Mouse (Mus musculus) T-helper 17 cell (primary cell): Measurements from ENCODE around the gene Acbd3.

Experiments used
- in situ Hi-C, 2 experiments: fragments of 300-600 bp; cut with MboI, MseI; formaldehyde crosslinking; loops; 1 replicate in 1 of 2; 2 replicates in 1 of 2; pipeline ENCODE4 v1.15.1; 2025; ENCODE audit warnings: high pct_unique_total_duplicates in 2 of 2

The Acbd3 gene

DNA sequence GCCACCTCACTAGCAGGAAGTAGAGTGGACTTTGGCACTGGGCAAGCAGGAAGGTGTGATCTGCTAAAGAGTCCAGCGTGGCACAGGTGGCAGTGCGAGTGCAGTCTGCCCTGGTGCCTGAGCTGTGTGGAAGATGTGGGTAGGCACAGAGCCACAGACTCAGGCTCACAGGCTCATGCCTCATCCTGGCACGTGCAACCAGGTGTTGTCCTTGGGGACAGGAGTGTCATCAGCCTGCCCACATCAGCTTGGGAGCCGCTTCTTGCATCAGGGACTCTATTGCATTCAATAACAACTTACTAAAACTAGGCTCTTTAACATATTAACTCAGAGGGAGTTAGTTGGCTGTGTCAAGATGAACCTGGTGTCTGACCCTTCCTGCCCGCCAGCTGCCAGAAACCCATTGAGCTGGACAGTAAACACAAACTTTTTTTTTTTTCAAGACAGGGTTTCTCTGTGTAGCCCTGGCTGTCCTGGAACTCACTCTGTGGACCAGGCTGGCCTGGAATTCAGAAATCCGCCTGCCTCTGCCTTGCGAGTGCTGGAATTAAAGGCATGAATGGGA, 32.2 kb downstream of the Acbd3 start:
- in situ Hi-C loops = no loop called here

DNA sequence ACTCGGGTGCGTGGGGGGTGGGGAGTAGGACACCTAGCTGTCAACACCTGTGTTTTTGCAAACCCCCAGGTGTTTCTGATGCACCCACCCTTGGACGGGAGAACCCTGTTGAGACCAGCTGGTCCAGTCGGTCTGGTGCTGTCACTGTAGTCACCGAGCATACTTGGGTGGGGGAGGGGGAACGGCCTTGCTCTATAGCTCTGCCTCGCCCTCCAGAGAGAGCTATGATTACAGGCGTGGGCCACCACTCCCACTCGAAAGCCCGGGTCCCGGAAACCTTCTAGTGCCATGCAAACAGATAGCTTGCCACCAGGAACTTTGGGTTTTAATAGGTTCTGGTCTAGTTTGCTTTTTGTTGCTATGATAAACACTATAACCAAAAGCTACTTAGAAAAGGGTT, 36.3 kb downstream of the Acbd3 start:
- in situ Hi-C loops = no loop called here

DNA sequence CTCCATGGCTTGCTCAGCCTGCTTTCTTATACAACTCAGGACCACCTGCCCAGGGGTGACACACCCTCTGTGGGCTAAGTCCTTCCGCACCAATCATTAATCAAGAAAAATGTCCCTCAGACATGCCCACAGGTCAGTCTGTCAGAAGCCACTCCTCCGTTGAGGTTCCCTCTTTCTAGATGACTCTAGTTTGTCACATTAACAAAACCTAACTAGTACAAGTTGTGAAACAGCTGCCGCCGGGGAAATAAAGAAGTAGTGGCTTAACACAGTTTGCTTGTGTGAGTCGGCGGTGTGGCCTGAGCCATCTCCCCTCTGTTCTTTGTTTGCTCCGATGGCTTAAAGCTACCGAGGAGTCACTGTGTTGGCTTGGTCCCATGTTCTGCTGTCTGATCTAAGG, 36.8 kb downstream of the Acbd3 start:
- in situ Hi-C loops = no loop called here

DNA sequence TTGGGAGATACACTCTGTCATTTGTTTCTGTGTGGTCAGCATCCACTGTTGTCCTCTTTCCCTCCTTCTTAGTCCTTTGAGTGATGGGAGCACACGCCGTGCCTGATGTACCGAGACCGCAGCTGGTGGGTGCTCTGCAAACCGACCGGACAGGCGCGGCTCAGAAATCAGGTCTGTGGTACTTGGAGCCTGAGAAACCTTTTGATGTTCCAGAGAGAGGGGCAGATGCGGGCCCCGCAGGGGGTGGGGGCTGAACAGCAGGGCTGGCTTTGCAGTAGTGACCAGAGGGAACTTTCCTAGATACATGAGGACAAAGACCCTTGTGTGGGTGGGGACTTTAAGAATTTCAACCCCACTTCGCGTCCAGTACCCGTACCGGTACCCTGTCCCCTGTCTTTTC, 37.5 kb downstream of the Acbd3 start:
- in situ Hi-C loops = no loop called here

DNA sequence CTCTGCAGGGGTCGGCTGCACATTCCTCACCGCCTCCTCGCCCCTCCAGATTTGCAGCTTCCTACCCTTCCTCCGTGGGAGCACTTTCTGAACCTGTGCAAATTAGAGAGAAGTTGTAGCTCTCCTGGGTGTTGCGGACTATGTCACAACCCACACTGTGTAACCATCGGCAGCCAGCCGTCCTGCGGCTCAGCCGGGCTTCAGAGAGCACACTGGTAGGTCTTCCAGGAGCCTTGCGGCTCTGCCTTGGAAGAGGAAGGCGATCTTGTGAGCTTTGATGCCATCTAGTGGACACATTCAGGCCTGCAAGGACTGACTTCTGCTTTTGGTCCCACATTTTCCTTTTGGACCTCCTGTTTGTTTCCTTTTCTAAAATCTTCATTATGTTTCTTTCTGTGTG, 38.0 kb downstream of the Acbd3 start:
- in situ Hi-C loops = no loop called here

DNA sequence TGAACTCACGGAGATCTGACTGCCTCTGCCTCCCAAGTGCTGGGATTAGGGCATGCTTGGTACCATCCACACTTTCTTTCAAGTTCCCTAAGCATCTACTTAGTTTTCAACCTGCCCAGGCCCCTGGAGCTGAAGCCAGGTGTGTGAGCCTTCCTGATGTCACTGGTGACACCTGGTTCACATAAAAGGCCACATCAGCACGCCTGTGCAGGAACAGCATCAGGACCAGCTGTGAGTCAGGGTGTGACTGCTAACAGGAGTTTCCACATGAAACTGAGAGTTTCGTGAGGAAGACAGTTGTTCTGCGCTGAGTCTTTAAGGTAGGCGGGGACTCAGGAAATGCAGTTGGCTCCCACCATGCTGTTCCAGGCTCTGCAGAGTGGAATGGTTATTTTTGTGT, 39.5 kb downstream of the Acbd3 start:
- in situ Hi-C loops = loop anchor here (5.0 kb wide), 3 partner anchors 42 to 333 kb away; no protein-coding TSS in a partner anchor

DNA sequence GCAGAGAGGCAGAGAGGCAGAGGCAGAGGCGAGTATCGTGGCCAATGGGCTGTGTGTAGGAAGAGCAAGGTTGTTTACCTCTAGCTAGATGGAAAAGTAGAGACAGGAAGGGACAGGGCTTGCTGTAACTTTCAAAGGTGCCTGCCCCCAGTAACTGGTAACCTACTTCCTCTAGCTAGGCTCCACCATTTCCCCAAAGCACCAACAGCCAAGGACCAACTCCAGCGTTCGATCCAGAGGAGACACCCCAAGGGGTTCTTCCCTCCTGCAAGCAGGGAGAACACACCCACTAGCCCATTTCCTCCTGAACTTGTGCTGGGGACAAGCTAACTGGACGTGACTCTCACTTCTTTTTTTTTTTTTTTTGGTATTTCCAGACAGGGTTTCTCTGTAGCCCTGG, 40.7 kb downstream of the Acbd3 start:
- in situ Hi-C loops = loop anchor here (5.0 kb wide), 3 partner anchors 41 to 334 kb away; no protein-coding TSS in a partner anchor

DNA sequence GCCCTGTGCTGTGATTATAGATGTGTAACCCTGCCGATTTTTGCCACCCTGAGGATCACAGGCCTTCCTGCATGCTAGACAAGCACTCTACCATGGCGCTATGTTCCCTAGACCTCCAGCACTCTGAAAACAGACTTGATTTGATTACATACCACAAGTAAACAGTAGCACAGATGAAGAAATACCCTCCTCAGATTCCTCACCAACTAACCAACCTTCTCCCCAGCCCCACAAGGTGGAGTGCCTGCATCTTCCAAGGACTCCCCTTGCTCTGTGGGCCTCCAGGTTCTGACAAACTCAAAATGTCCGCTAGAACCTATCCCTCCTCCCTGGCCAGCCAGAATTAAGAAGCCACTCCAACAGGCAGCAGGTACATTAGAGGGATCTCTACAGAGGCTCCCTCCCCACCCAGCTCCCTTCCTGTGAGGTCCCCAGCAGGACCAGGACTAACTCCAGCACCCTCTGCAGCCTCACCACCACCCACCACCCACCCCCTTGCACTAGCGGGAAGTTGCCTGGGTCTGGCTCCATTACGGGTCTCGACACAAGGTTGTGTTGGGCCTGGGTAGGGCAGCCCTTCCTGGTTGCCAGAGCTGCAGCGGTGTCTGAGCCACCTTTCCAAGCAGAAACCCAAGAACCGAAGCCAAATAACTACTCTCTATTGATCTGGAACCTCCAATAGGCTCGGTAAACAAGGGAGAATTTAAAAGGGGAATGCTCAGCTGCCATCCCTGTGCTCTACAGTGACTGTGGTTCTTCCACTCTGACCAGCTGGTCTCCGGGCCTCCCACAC, 41.9 kb downstream of the Acbd3 start:
- in situ Hi-C loops = loop anchor here (5.0 kb wide), 3 partner anchors 40 to 335 kb away; no protein-coding TSS in a partner anchor

DNA sequence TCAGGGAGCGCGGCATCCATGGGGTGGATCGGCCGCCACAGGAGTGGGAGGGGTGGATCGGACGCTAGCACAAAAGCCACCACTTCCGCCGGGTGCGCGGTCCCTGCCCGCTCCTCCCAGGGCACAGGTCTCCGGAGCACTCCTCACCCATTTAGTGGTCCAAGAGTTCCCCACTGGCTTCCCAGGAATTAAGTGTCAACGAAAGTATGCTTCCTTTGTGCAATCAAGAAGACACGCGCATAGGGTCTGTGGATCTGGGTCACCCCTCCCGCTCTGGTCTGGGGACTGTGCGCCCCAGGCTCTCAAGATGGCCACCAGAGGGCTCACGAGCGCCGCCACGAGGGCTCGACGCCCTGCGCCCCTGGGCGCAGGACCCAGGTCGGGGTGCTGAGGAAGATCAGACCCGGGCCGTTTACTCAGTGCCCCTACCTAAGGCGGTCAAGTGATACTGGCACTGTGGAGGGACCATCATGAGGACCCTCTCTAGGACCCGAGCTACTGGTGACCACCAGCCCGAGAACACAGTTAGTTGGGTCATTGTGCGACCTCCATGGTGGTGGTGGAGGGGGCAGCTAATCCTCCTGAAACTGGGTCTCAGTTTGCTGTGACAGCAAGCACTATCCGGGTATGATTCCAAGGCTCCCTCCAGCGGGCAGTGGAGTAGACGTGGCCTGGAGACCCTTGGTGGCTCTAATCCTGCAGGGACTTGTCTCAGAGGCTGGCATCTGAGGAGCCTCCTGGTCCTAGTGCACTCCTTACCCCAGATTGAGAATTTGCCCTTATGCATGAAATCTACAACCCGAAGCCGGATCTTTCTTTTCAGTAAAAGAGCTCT, 42.7 kb downstream of the Acbd3 start:
- in situ Hi-C loops = loop anchor here (5.0 kb wide), 3 partner anchors 39 to 336 kb away; no protein-coding TSS in a partner anchor

DNA sequence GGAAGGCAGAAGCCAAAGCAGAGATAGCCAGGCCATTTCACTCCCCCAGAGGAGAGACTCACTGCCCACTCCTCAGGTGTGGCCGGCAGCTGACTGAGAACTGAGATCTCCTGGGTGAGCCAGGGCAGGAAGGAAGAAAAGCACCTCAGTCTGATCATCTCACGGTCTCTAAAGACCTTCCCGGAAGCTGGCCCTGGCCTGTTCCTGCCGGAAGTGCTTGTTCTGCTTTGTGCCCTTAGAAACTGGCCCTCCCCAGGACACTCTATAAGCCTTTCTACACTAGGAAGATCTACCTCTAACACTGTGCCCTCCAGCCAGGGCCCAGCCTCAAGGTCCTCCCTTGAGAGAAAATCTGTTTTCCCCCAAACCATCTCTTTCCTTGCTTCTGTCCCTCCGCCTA, 45.5 kb downstream of the Acbd3 start:
- in situ Hi-C loops = no loop called here

DNA sequence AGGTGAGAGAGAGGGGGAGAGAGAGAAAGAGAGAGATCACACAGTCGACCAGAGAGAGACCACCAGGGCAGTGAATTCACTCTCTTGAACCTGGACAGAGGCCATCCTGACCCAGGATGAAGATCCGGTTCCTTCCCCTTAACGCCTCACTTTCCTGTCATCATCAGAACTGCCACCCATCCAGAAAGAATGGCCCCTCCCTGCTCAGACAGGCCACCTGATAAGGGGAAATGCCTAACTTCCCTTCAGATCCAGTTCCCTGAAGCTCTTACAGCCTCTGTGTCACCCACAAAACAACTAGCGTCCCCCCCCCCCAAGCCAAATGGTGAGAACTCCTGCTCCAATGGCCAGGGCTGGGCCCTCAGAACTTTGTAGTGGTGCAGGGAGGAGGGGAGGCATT, 45.9 kb downstream of the Acbd3 start:
- in situ Hi-C loops = no loop called here

DNA sequence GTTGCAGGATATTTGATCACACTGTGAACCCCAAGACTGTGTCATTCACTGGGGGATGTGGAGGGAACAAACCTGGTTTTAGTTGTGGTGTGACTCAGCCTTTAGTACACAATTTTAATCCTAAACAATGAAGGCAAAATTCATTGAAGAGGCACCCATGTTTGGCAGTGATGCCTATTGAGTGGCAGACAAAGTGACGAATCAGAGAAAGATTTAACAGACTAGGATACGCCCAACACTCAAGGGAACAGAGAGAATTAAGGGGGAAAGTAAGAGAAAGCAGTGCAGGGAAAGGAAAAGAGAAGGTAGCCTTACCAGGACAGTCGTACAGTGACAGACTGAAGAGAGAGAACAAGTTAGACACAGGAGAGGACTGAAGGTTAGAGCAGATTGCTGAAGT, 46.4 kb downstream of the Acbd3 start:
- in situ Hi-C loops = no loop called here

DNA sequence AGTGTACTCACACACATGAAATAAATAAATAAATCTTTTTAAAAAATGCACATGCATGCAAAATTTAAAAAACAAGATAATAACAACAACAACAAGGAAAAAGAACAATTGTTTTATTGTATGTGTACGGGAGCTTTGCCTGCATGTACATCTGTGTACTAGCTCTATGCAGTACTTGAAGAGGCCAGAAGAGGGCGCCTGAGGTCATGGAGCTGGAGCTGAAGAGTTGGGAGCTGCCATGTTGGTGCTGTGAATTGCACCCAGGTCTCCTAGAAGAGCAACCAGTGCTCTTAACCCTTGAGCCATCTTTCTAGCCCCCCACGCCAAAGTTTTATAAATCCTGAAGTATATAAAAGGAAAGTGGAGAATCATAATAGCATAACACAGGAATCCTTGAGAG, 48.8 kb downstream of the Acbd3 start:
- in situ Hi-C loops = no loop called here

DNA sequence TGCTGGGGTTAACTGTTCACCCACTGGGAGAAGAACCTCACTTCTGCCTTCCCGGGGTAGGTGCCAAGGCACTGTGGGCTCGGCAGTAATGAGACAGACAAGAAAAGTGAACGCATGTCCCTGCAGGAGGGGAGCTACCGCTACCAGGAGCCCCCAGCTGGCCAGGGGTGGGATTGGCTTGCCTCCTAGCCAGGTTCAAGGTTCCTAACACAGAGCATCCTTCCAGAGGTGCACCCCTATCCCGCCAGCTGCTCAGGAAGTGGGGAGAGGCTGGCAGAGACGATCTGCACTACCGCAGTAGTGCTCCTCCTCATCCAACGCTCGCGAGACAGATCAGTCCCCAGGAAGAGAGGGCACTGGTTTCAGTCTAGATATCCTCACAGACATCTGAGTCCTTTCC, 49.5 kb downstream of the Acbd3 start:
- in situ Hi-C loops = no loop called here

DNA sequence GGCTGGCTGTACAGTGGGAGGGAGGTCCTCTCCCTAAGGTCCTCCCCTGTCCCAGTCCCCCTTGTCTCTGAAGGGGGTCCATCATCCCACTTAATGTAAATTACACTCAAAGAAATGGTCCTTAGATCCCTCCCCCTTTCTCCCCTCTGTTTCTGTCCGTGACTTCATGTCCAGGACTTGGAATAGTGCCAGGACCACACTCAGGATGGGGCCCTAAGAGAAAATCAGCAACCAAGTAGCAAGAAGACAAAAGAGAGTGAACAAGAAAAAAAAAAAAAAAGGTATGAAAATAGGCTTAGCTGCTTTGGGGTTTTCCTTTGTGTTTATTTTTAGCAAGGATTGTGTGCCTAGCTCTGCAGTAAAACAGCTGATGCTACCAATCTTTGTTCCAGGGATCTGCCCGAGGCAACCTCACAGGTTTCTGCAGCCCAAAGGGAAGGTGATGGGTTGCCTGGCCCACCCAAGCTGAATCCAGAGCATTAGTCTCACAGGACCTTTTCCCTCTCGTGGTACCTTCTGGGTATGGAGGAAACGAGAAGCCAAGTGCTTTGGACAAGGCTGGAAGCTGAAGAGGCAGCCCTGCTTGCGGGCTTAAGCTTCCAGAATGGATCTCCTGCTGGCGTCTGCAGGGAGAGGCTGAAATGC, 50.1 kb downstream of the Acbd3 start:
- in situ Hi-C loops = no loop called here

DNA sequence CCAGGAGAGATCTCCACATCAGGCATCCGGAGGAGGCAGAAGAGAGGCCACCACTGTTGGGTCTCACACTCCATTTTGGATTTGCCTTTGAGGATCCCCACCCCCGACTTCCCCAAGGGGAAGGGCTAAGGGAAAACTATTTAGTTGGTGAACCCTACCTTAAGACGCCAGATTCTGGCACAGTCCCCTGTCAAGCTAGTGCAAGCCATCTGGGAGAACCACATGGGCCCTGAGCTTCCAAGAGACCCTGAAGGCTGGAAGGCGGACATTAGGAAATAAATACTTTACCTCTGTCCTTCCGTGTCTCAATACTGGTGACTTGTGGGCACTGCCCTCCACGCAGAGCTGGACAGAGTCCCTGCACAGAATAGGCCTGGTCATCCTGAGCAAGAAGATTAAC, 50.7 kb downstream of the Acbd3 start:
- in situ Hi-C loops = no loop called here

DNA sequence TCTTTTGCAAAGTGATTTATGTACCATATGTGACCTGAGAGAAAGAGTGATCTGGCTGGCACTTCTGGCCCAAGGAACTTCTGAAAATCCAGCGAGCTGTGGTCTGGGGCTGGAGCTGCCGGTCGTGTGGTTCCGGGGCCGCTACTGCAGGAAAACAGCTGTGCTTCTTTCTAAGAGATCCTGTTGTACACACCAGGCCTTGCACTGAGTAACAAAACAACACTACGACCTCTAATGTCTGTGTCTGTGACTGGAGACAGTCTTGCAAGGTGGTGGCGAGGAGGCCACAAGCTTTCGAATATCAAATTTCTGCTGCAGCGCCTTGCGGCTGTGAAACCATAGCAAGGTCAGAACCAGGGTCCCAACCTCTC, 51.4 kb downstream of the Acbd3 start:
- in situ Hi-C loops = no loop called here

DNA sequence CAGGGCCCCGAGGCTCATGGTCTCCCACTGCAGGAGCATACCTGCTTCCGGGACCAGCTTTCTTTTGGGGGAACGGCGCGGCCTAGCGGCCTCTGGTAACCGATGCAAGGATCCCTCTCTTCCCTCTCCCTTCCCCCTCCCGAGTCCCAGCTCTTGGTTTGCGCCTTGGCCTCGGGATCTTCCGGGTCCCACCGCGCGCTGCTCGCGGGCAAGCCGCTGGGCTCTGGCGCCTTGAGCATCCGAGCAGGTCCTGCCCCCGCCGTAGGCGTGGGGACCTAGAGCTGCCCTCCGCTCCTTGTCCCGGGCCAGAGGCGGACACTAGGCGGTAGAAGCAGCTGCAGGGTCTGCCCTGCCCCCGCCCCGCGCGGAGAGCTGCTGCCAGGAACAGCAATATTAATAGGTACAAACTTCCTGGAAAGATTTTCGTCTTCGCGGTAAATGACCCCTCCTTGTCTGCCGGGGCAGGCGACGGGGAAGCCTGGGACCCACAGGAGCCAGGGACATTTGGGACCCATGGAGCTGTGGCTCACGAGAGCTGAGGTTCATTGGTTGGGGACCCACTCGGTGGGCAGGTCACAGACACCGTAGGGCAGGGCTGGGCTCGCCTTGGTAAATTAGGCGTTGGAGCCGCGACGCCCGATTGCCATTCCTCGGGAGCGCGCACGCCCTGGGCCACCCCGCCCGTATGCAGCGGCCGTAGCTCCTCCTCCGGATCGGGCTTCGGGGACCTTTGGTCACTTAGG, 52.0 kb downstream of the Acbd3 start:
- in situ Hi-C loops = no loop called here

DNA sequence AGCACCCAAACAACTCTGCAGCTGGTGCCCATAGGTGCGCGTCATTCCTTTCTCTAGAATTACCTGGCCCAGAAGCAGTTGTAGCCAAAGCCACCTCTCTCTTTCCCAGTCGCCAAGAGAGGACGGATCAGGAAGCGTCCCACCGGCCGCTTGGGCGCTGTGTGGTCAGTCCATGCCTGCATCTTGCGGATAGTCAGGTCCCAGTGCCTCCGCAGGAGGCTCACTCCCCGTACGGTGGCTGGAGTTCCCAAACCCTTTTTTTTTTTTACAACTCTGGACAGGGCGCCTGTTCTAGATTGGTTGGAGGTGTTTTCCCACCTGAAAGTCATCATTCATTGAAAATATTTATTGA, 52.5 kb downstream of the Acbd3 start:
- in situ Hi-C loops = no loop called here

DNA sequence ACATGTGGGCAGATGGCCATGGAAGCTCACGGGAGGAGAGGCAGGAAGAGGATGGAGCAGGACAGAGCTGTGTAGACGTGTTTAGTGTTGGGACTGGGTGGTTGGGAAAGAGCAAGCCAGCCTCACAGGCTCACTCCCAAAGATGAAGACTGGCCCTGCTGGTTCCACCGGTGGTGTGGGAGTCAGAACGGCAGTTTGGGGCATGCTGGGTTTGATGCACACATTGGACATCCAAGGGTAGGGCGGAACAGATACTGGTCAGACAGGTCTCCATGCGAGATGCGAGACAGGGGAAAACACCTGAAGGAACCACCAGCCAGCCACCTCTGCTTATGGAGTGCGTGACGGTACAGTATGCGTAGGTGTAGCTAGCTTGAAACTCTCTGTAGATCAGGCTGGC, 53.1 kb downstream of the Acbd3 start:
- in situ Hi-C loops = no loop called here

DNA sequence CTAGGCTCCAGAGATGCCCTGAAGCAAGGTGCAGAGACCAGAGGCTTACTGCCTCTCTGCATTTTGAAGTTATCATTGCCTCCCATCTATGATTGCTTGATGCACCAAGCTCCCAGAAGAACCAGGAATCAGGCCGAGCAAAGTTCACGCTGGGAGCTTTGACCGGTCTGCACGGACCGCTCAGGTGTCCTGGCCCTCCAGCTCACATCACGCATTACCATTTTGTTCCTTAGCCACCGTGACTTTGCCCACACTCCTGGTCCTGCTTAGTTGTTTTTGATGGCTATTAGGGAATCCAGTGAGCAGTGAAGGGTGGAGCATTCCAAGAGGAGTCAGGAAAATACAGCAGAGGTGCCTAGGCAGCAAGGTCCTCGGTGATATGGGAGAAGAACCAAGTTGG, 54.4 kb downstream of the Acbd3 start:
- in situ Hi-C loops = no loop called here
